Mouse (Mus musculus) MEL (cell line): Measurements from ENCODE around the gene Suox.
A peak's percentile ranks its signal among the peaks of the same experiment; 100 is the strongest.

Experiments used
- CHD1 ChIP-seq: IDR thresholded peaks from 2 replicates; pipeline ENCODE4 v1.6.1; 2012; ENCODE audit warnings: low read depth, mild to moderate bottlenecking, inconsistent platforms, low read length, improper control_type of control experiment
- CTCF ChIP-seq, 3 experiments: IDR thresholded peaks in 2 of 3; conservative IDR thresholded peaks in 1 of 3; 2 replicates each; pipeline ENCODE4 v1.5.1; 2011 to 2012; ENCODE audit warnings: low read length in 3 of 3, low read depth in 2 of 3, mild to moderate bottlenecking in 2 of 3, improper control_type of control experiment in 1 of 3, inconsistent platforms in 1 of 3, mixed read lengths in 1 of 3, moderate library complexity in 1 of 3; ENCODE audit not compliant: control insufficient read depth in 1 of 3, insufficient read depth in 1 of 3, poor library complexity in 1 of 3, severe bottlenecking in 1 of 3
- E2F4 ChIP-seq: IDR thresholded peaks from 2 replicates; pipeline ENCODE4 v1.6.1; 2011; ENCODE audit warnings: low read depth, low read length, improper control_type of control experiment, borderline replicate concordance
- EP300 ChIP-seq, 2 experiments: IDR thresholded peaks; 2 replicates each; pipeline ENCODE4 v1.6.1; 2011; ENCODE audit warnings: improper control_type of control experiment in 2 of 2, low read length in 2 of 2, low read depth in 1 of 2, mild to moderate bottlenecking in 1 of 2
- ETS1 ChIP-seq: IDR thresholded peaks from 2 replicates; pipeline ENCODE4 v1.6.1; 2012; ENCODE audit warnings: low read depth, mild to moderate bottlenecking, inconsistent platforms, low read length, improper control_type of control experiment, moderate library complexity
- MAFK ChIP-seq: IDR thresholded peaks from 2 replicates; pipeline ENCODE4 v1.6.1; 2011; ENCODE audit warnings: low read depth, mild to moderate bottlenecking, low read length, improper control_type of control experiment, borderline replicate concordance
- POLR2A ChIP-seq, 2 experiments: IDR thresholded peaks; 2 replicates each; pipeline ENCODE4 v1.6.1; 2011 to 2012; ENCODE audit warnings: low read length in 2 of 2, mild to moderate bottlenecking in 2 of 2, control low read depth in 1 of 2, improper control_type of control experiment in 1 of 2, low read depth in 1 of 2, moderate library complexity in 1 of 2; ENCODE audit not compliant: control insufficient read depth in 1 of 2, insufficient read depth in 1 of 2, poor library complexity in 1 of 2
- USF1 ChIP-seq: IDR thresholded peaks from 2 replicates; pipeline ENCODE4 v1.6.1; 2014; ENCODE audit warnings: low read depth, mild to moderate bottlenecking, inconsistent platforms, low read length, improper control_type of control experiment, moderate library complexity
- ZNF384 ChIP-seq: IDR thresholded peaks from 2 replicates; pipeline ENCODE4 v1.6.1; 2012; ENCODE audit warnings: low read depth, mild to moderate bottlenecking, inconsistent platforms, low read length, improper control_type of control experiment

DNA sequence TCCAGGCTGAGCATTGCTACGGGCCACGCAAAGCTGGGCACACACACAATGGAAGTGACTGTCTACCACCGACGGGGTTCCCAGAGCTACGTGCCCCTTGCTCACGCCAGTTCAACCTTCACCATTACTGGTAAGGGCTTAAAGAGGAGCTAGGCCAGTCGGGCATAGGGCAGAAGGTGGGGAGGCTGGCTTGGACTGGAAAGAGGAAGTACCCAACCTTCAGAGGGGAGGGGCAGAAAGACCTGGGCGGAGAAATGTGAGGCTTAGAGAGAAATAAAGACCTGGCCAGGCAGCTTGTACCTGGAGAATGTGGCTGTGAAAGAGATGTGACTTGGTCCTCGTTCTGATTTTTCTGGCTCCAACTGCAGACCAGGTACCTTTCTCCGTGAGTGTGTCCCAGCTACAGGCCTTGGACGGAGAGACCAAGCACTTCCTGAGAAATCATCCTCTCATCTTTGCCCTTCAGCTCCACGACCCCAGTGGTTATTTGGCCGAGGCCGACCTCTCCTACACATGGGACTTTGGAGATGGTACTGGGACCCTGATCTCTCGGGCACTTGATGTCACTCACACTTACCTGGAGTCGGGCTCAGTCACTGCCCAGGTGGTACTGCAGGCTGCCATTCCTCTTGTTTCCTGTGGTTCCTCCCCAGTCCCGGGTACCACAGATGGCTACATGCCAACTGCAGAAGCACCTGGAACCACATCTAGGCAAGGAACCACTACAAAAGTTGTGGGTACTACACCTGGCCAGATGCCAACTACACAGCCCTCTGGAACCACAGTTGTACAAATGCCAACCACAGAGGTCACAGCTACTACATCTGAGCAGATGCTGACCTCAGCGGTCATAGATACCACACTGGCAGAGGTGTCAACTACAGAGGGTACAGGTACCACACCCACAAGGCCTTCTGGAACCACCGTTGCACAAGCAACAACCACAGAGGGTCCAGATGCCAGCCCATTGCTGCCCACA is 42.0 kb upstream of the Suox start:
- no peak for TF ChIP-seq E2F4
- no peak for TF ChIP-seq MAFK
- no peak for TF ChIP-seq CTCF (IDR thresholded peaks at IDR 0.05 in 2 of 3, conservative IDR thresholded peaks at IDR 0.05 in 1 of 3; ENCODE audit: control insufficient read depth in 1 of 3, insufficient read depth in 1 of 3, low read depth in 2 of 3, low read length in 3 of 3, poor library complexity in 1 of 3, severe bottlenecking in 1 of 3)
- TF ChIP-seq ZNF384 = no peak
- no peak for TF ChIP-seq USF1
- TF ChIP-seq POLR2A (IDR thresholded peaks at IDR 0.05; ENCODE audit: control insufficient read depth in 1 of 2, insufficient read depth in 1 of 2, low read depth in 1 of 2, low read length in 2 of 2, poor library complexity in 1 of 2) = no peak
- TF ChIP-seq EP300 (IDR thresholded peaks at IDR 0.05; ENCODE audit: low read depth in 1 of 2, low read length in 2 of 2) = no peak
- TF ChIP-seq CHD1 = no peak
- 0 out of 2 replicates have a peak, but pooled peaks have one; percentile 1 for TF ChIP-seq ETS1
